Mouse (Mus musculus) neural tube, embryonic 13.5 days (tissue): ENCODE measurements at regions not wholly inside any gene's neighbourhood (a gene's known extent, or its start where the extent isn't known, plus 50 kb on each side); places are given as distances from the start of the nearest gene placed in this dataset.
A peak's percentile ranks its signal among the peaks of the same experiment; 100 is the strongest.

Source experiments
- ATAC-seq: fragments of 200-750 bp; cut with Nextera tagmentation; 2 replicates; pipeline ENCODE4 v1.8.0; 2017; ENCODE audit warnings: low read depth, mild to moderate bottlenecking, moderate TSS enrichment, moderate library complexity
- H3K27ac ChIP-seq: fragments of 300-500 bp; sonication (generic); replicated peaks from 2 replicates; pipeline ENCODE4 v1.5.1; 2015; ENCODE audit warnings: moderate library complexity, mild to moderate bottlenecking, inconsistent platforms
- H3K27me3 ChIP-seq: fragments of 300-500 bp; sonication (generic); 2 replicates; pipeline ENCODE4 v1.6.1; 2015; ENCODE audit warnings: mild to moderate bottlenecking, inconsistent platforms
- H3K36me3 ChIP-seq: fragments of 300-500 bp; sonication (generic); 2 replicates; pipeline ENCODE4 v1.6.1; 2015; ENCODE audit warnings: mild to moderate bottlenecking, inconsistent platforms
- H3K4me1 ChIP-seq: fragments of 300-500 bp; sonication (generic); replicated peaks from 2 replicates; pipeline ENCODE4 v1.6.1; 2015; ENCODE audit warnings: inconsistent platforms
- H3K4me2 ChIP-seq: fragments of 300-500 bp; sonication (generic); 2 replicates; pipeline ENCODE4 v1.6.1; 2015; ENCODE audit warnings: inconsistent platforms, mild to moderate bottlenecking, moderate library complexity
- H3K4me3 ChIP-seq: fragments of 300-500 bp; sonication (generic); 2 replicates; pipeline ENCODE4 v1.5.1; 2015; ENCODE audit warnings: mild to moderate bottlenecking, inconsistent platforms
- H3K9ac ChIP-seq: fragments of 300-500 bp; sonication (generic); 2 replicates; pipeline ENCODE4 v1.6.1; 2015; ENCODE audit warnings: moderate library complexity, mild to moderate bottlenecking, inconsistent platforms
- H3K9me3 ChIP-seq: fragments of 300-500 bp; sonication (generic); 2 replicates; pipeline ENCODE4 v1.6.1; 2016; ENCODE audit warnings: inconsistent platforms
- WGBS: fragments of 180-500 bp; shearing (Covaris S2); methylation state at CpG from one replicate; pipeline ENCODE4 v1.1.7; 2015; 5-methylcytosine and 5-hydroxymethylcytosine counted together

- H3K27me3 ChIP-seq: no peaks in the 10 kb centered on the region
- no peak overlapping the region for H3K4me3 ChIP-seq
- no peak overlapping the region for H3K9ac ChIP-seq
- ATAC-seq: no peak
- no peaks in the 10 kb centered on the region for H3K9me3 ChIP-seq
- no peak overlapping the region for H3K4me2 ChIP-seq
- WGBS: 78% methylated on average over 3 of the region's 3 CpGs
- no peak overlapping the region for H3K27ac ChIP-seq
- H3K36me3 ChIP-seq: no peaks in the 10 kb centered on the region
- H3K4me1 ChIP-seq: no peaks in the 10 kb centered on the region
Observed at GRCm38 (mm10) chr6:18651319-18651718, 136.7 kb upstream of the Cttnbp2 start.

DNA sequence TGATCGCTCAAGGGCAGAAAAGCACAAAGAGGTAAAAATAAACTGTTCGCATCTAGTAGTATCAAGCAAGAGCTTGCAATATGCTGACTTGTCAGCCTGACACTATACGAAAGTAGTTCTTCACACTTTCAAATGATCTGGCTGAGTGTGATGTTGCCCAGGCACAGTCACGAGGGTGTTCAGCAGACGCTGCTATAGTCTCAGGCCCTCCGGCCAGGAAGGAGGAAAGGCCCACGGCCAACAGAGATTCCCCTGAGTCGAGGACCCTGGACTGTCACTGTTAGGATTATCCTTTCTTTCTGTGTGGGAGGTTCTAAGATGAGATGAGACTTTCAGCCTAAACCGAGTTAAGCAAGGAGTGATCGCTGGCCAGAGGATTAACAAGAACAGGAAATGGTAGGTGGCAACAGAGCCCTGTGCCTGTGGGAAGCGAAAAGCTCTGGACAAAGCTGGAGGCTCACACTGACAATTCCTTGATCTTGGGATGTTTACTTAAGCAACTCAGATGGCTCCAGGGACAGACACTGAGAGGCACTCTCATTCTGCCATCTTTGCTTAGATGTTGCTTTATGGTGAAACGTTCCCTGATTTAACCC, 137.5 kb upstream of the Cttnbp2 start:
- no peak for ATAC-seq
- Histone ChIP-seq H3K36me3 (no peaks in the 10 kb centered on the region), H3K4me1 (0 out of 2 replicates have a peak, but pooled peaks cover 4% of the 10 kb centered on the region), H3K27me3 (no peaks in the 10 kb centered on the region), H3K4me2 (no peak overlapping the region), H3K9me3 (no peaks in the 10 kb centered on the region), H3K27ac (no peak overlapping the region), H3K9ac (no peak overlapping the region), H3K4me3 (no peak overlapping the region)
- WGBS: 83% methylated on average over 12 of the region's 12 CpGs

GRCm38 (mm10) chr6:18654275-18654674, 139.6 kb upstream of the Cttnbp2 start:
- H3K9me3 ChIP-seq: no peaks in the 10 kb centered on the region
- no peak overlapping the region for H3K4me3 ChIP-seq
- H3K4me1 ChIP-seq: 0 out of 2 replicates have a peak, but pooled peaks cover 4% of the 10 kb centered on the region
- no peaks in the 10 kb centered on the region for H3K27me3 ChIP-seq
- H3K9ac ChIP-seq: no peak overlapping the region
- WGBS: 46% methylated on average over 6 of the region's 6 CpGs
- H3K36me3 ChIP-seq: no peaks in the 10 kb centered on the region
- 0 out of 2 replicates have a peak overlapping the region, but pooled peaks have one; percentile 29 for H3K27ac ChIP-seq
- no peak overlapping the region for H3K4me2 ChIP-seq
- ATAC-seq: no peak

- no peaks in the 10 kb centered on the region for H3K36me3 ChIP-seq
- no peaks in the 10 kb centered on the region for H3K27me3 ChIP-seq
- ATAC-seq: no peak
- H3K4me1 ChIP-seq: 0 out of 2 replicates have a peak, but pooled peaks cover 4% of the 10 kb centered on the region
- WGBS: 70% methylated on average over 4 of the region's 4 CpGs
- H3K9me3 ChIP-seq: no peaks in the 10 kb centered on the region
- H3K4me3 ChIP-seq: no peak overlapping the region
- H3K27ac ChIP-seq: no peak overlapping the region
- no peak overlapping the region for H3K4me2 ChIP-seq
- H3K9ac ChIP-seq: no peak overlapping the region
Observed at GRCm38 (mm10) chr6:18656202-18656601, 141.6 kb upstream of the Cttnbp2 start.

DNA sequence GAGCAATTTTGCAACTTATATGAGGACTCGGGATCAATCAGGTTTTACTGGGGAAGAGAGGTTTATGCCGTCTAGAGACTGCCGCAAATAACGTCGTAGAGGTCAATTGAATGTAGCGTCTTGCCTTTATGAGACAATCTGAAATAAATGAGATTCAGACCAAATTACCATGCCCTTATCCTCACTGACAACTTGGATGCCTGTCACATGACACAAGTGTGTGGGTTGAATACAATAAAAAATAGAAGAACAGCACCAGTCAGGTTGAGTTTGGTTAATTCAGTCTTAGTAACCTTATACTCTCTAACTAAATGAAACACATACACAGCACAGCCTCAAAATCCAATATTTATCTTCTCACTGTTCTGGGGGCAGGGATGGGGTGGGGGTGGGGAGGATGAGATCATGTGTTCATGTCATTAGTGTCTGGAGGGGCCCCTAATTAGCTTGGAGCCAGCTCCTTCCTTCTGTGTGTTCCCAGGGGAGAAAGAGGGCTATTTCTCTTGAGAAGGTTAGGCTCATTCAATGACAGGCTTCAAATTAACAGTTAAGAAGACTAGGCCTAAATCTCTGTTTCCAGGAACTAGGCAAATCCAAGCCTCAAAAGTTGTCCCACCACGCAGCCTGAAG, 142.2 kb upstream of the Cttnbp2 start:
- Histone ChIP-seq H3K27ac (no peak overlapping the region), H3K36me3 (no peaks in the 10 kb centered on the region), H3K9ac (no peak overlapping the region), H3K4me3 (no peak overlapping the region), H3K9me3 (no peaks in the 10 kb centered on the region), H3K4me2 (no peak overlapping the region), H3K27me3 (no peaks in the 10 kb centered on the region), H3K4me1 (0 out of 2 replicates have a peak, but pooled peaks cover 4% of the 10 kb centered on the region)
- ATAC-seq: no peak
- WGBS: 52% methylated on average over 7 of the region's 7 CpGs

- ATAC-seq: no peak
- Histone ChIP-seq H3K9ac (no peak overlapping the region), H3K4me2 (no peak overlapping the region), H3K4me3 (no peak overlapping the region), H3K27me3 (no peaks in the 10 kb centered on the region), H3K9me3 (no peaks in the 10 kb centered on the region), H3K36me3 (no peaks in the 10 kb centered on the region), H3K4me1 (peaks cover 6% of the 10 kb centered on the region; the same call in 1 of the 2 replicates), H3K27ac (no peak overlapping the region)
- WGBS: 91% methylated on average over 4 of the region's 4 CpGs
Observed at GRCm38 (mm10) chr6:18664687-18665086, 150.0 kb upstream of the Cttnbp2 start.

GRCm38 (mm10) chr6:18665992-18666391, 151.3 kb upstream of the Cttnbp2 start:
- Histone ChIP-seq H3K4me3 (no peak overlapping the region), H3K9me3 (no peaks in the 10 kb centered on the region), H3K36me3 (no peaks in the 10 kb centered on the region), H3K27me3 (no peaks in the 10 kb centered on the region), H3K9ac (no peak overlapping the region), H3K27ac (0 out of 2 replicates have a peak overlapping the region, but pooled peaks have one; percentile 14), H3K4me2 (no peak overlapping the region), H3K4me1 (peaks cover 6% of the 10 kb centered on the region; the same call in 1 of the 2 replicates)
- 54% methylated on average over 4 of the region's 4 CpGs for WGBS
- peak; percentile 65; the same call in 1 of the 2 replicates for ATAC-seq

DNA sequence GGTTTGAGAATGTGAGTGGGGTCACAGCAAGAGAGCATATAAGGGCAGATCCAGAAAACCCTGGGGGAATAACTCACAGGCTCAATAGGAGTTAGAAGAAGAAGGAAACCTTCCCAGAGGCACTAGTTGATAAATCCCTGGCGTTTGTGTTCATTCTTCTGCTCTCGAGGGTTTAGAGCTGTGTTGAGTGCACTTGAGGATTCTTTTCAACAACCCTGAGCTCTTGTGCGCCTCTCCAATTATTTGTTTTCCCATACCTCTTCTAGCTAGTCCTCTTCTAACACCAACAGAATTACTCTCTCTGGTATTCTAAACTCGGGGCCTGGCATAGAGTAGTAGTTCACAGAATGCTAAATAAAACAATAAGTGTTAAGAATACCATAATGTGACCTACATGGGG, 151.9 kb upstream of the Cttnbp2 start:
- H3K9me3 ChIP-seq: no peaks in the 10 kb centered on the region
- ATAC-seq: 0 out of 2 replicates have a peak, but pooled peaks have one; percentile 3

DNA sequence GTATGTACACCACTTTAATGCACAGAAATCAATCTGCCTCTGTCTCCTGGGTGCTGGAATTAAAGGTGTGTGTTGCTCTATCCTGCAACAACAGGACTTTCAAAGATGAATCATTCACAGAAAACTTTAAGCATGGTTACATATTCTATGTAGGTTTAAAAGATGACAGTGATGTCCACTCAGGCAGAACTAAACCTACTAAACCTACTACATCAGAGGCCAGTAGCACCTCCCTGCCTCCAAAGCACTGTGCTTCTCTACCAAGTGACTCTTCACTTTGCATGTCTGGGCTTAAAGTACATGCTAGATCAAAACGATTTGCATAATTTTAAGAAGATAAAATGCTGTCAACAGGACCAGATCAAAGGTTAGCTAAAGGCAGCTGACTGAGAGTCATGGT, 156.0 kb upstream of the Cttnbp2 start:
- Histone ChIP-seq H3K4me2 (no peak overlapping the region), H3K9me3 (no peaks in the 10 kb centered on the region), H3K9ac (no peak overlapping the region), H3K36me3 (no peaks in the 10 kb centered on the region), H3K4me3 (no peak overlapping the region), H3K27ac (no peak overlapping the region), H3K4me1 (peaks cover 6% of the 10 kb centered on the region; the same call in 1 of the 2 replicates), H3K27me3 (no peaks in the 10 kb centered on the region)
- no peak for ATAC-seq
- WGBS: 82% methylated on average over 1 of the region's 1 CpGs

More for the DNA sequence above, 151.9 kb upstream of the Cttnbp2 start:
- Histone ChIP-seq H3K4me3 (no peak overlapping the region), H3K4me2 (no peak overlapping the region), H3K4me1 (peaks cover 6% of the 10 kb centered on the region; the same call in 1 of the 2 replicates), H3K36me3 (no peaks in the 10 kb centered on the region), H3K27me3 (no peaks in the 10 kb centered on the region), H3K9ac (no peak overlapping the region), H3K27ac (0 out of 2 replicates have a peak overlapping the region, but pooled peaks have one; percentile 14)
- WGBS: 72% methylated on average over 4 of the region's 4 CpGs

DNA sequence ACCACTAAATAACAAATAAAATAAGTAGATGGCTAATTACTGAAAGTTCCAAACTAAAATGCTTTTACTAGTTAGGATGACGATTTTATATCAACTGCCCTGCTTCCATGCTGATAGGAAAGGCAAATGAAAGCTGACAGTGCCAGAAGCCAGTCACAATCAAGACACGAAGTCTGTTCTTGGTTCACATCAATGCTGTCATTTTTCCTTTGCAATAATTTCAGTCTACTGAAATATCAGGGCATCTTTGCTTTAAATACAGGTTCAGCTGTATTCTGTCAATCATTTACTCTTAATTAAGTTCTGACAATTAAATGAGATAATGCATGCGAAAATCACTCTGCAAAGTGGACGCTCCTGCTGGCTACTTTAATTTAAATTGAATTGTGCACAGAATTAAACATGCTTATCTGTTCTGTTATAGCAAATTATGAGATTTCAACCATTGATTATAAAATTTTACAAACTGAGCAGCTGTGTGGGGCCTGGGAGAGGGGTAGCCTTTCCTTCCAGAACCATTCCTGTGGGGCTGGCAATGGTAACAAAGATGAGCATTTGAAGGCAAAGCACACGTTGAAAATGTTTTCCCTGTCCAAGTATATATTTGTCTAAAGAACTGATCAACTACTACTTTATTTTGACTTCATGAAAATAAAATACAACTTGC, 160.1 kb upstream of the Cttnbp2 start:
- Histone ChIP-seq H3K4me1 (no peaks in the 10 kb centered on the region), H3K9me3 (no peaks in the 10 kb centered on the region), H3K4me3 (no peak overlapping the region), H3K36me3 (no peaks in the 10 kb centered on the region), H3K4me2 (no peak overlapping the region), H3K9ac (no peak overlapping the region), H3K27me3 (no peaks in the 10 kb centered on the region), H3K27ac (no peak overlapping the region)
- ATAC-seq: no peak
- WGBS: 62% methylated on average over 5 of the region's 5 CpGs

DNA sequence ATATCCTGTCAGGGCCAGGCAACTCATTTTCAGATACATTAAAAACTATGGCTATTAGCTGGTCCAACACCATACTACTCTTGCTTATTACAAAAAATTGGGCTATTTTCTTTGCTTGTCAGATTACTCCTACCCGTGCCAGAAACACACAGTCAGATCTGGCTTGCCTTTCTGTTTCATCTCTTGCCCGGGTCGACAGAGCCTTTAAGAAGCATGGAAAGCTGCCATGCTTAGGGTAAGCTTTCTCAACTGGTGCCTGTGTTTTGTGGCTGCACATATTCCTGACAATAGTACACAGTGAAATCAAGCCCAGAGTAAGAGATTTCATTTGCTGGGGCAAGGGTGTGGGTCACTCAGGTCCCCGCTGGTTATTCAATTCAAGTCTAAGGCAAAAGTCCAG, 162.5 kb upstream of the Cttnbp2 start:
- Histone ChIP-seq H3K27ac (no peak overlapping the region), H3K4me1 (no peaks in the 10 kb centered on the region), H3K9ac (no peak overlapping the region), H3K4me3 (no peak overlapping the region), H3K9me3 (no peaks in the 10 kb centered on the region), H3K36me3 (no peaks in the 10 kb centered on the region), H3K4me2 (no peak overlapping the region), H3K27me3 (no peaks in the 10 kb centered on the region)
- no peak for ATAC-seq
- WGBS: 87% methylated on average over 4 of the region's 4 CpGs

- Histone ChIP-seq H3K9ac (no peak overlapping the region), H3K4me3 (no peak overlapping the region), H3K4me1 (no peaks in the 10 kb centered on the region), H3K4me2 (no peak overlapping the region), H3K27ac (no peak overlapping the region), H3K9me3 (no peaks in the 10 kb centered on the region), H3K27me3 (no peaks in the 10 kb centered on the region), H3K36me3 (no peaks in the 10 kb centered on the region)
- ATAC-seq: no peak
Observed at GRCm38 (mm10) chr6:18680712-18681111, 166.1 kb upstream of the Cttnbp2 start.
